Mouse (Mus musculus): ENCODE results near the gene Nfkb1. TPM values are rescaled to one million over a fixed set of nuclear protein-coding genes. Genes with fewer than 3 reads are reported as not detected.

Nfkb1 gene
- polyA plus RNA-seq, 1 experiment from 2014 or later = 25.4 TPM

- Histone ChIP-seq H3K4me1 (ENCODE audit: control insufficient read depth, insufficient read depth, low read length) (no peaks in the 10 kb centered on the region), H3K36me3 (ENCODE audit: control insufficient read depth, insufficient read depth, low read length) (peaks cover 14% of the 10 kb centered on the region), H3K27me3 (replicated peaks; ENCODE audit: control insufficient read depth, insufficient read depth, low read length) (no peaks in the 10 kb centered on the region), H3K4me2 (ENCODE audit: low read depth, low read length) (no peak overlapping the region), H3K9me3 (ENCODE audit: control insufficient read depth, low read length) (no peaks in the 10 kb centered on the region), H3K27ac (replicated peaks; ENCODE audit: low read depth, low read length) (no peak overlapping the region), H3K4me3 (ENCODE audit: low read depth, low read length) (no peak overlapping the region), H3K9ac (ENCODE audit: low read depth, low read length) (no peak overlapping the region)
- ATAC-seq (ENCODE audit: low read depth) (no peak), DNase-seq (ENCODE audit: low spot score) (no peak)
- WGBS = 78% methylated on average over 14 of the region's 14 CpGs
These were observed 55.5 kb downstream of the Nfkb1 start for GRCm38 (mm10) chr3:135635646-135636434.

GRCm38 (mm10) chr3:135635030-135635429 is 56.3 kb downstream of the Nfkb1 start:
- Histone ChIP-seq H3K4me1 (ENCODE audit: control insufficient read depth, insufficient read depth, low read length) (no peaks in the 10 kb centered on the region), H3K4me3 (ENCODE audit: low read depth, low read length) (no peak overlapping the region), H3K36me3 (ENCODE audit: control insufficient read depth, insufficient read depth, low read length) (peaks cover 6% of the 10 kb centered on the region; the same call in 1 of the 2 replicates), H3K27ac (replicated peaks; ENCODE audit: low read depth, low read length) (no peak overlapping the region), H3K27me3 (replicated peaks; ENCODE audit: control insufficient read depth, insufficient read depth, low read length) (no peaks in the 10 kb centered on the region), H3K9me3 (ENCODE audit: control insufficient read depth, low read length) (no peaks in the 10 kb centered on the region), H3K9ac (ENCODE audit: low read depth, low read length) (no peak overlapping the region), H3K4me2 (ENCODE audit: low read depth, low read length) (no peak overlapping the region)
- DNase-seq (ENCODE audit: low spot score) = no peak
- WGBS = 97% methylated on average over 1 of the region's 1 CpGs
- ATAC-seq (ENCODE audit: low read depth) = no peak

- Histone ChIP-seq H3K36me3 (ENCODE audit: control insufficient read depth, insufficient read depth, low read length) (0 out of 2 replicates have a peak, but pooled peaks cover 4% of the 10 kb centered on the region), H3K27me3 (replicated peaks; ENCODE audit: control insufficient read depth, insufficient read depth, low read length) (no peaks in the 10 kb centered on the region), H3K4me3 (ENCODE audit: low read depth, low read length) (no peak overlapping the region), H3K9me3 (ENCODE audit: control insufficient read depth, low read length) (no peaks in the 10 kb centered on the region), H3K9ac (ENCODE audit: low read depth, low read length) (no peak overlapping the region), H3K4me2 (ENCODE audit: low read depth, low read length) (no peak overlapping the region), H3K4me1 (ENCODE audit: control insufficient read depth, insufficient read depth, low read length) (no peaks in the 10 kb centered on the region), H3K27ac (replicated peaks; ENCODE audit: low read depth, low read length) (no peak overlapping the region)
- WGBS = 86% methylated on average over 3 of the region's 3 CpGs
- no peak for DNase-seq (ENCODE audit: low spot score)
- ATAC-seq (ENCODE audit: low read depth) = no peak
These were observed 57.1 kb downstream of the Nfkb1 start for GRCm38 (mm10) chr3:135634275-135634674.

- no peak overlapping the region for H3K9ac ChIP-seq (ENCODE audit: low read depth, low read length)
- DNase-seq (ENCODE audit: low spot score) (no peak), ATAC-seq (ENCODE audit: low read depth) (no peak)
- 46% methylated on average over 4 of the region's 4 CpGs for WGBS
- no peaks in the 10 kb centered on the region for H3K27me3 ChIP-seq (replicated peaks; ENCODE audit: control insufficient read depth, insufficient read depth, low read length)
- H3K36me3 ChIP-seq (ENCODE audit: control insufficient read depth, insufficient read depth, low read length) = 0 out of 2 replicates have a peak, but pooled peaks cover 12% of the 10 kb centered on the region
- no peak overlapping the region for H3K4me3 ChIP-seq (ENCODE audit: low read depth, low read length)
- H3K27ac ChIP-seq (replicated peaks; ENCODE audit: low read depth, low read length) = no peak overlapping the region
- H3K4me1 ChIP-seq (ENCODE audit: control insufficient read depth, insufficient read depth, low read length) = no peaks in the 10 kb centered on the region
- H3K9me3 ChIP-seq (ENCODE audit: control insufficient read depth, low read length) = no peaks in the 10 kb centered on the region
- H3K4me2 ChIP-seq (ENCODE audit: low read depth, low read length) = no peak overlapping the region
These were observed 59.5 kb downstream of the Nfkb1 start for GRCm38 (mm10) chr3:135631856-135632255.

GRCm38 (mm10) chr3:135631096-135631457 is 60.3 kb downstream of the Nfkb1 start:
- Histone ChIP-seq H3K9me3 (ENCODE audit: control insufficient read depth, low read length) (no peaks in the 10 kb centered on the region), H3K4me1 (ENCODE audit: control insufficient read depth, insufficient read depth, low read length) (no peaks in the 10 kb centered on the region), H3K27ac (replicated peaks; ENCODE audit: low read depth, low read length) (no peak overlapping the region), H3K9ac (ENCODE audit: low read depth, low read length) (no peak overlapping the region), H3K36me3 (ENCODE audit: control insufficient read depth, insufficient read depth, low read length) (peaks cover 17% of the 10 kb centered on the region; the same call in 1 of the 2 replicates), H3K4me2 (ENCODE audit: low read depth, low read length) (no peak overlapping the region), H3K27me3 (replicated peaks; ENCODE audit: control insufficient read depth, insufficient read depth, low read length) (no peaks in the 10 kb centered on the region), H3K4me3 (ENCODE audit: low read depth, low read length) (no peak overlapping the region)
- DNase-seq (ENCODE audit: low spot score) (peak; percentile 30), ATAC-seq (ENCODE audit: low read depth) (no peak)
- 64% methylated on average over 10 of the region's 10 CpGs for WGBS

- Histone ChIP-seq H3K4me1 (ENCODE audit: control insufficient read depth, insufficient read depth, low read length) (no peaks in the 10 kb centered on the region), H3K27ac (replicated peaks; ENCODE audit: low read depth, low read length) (no peak overlapping the region), H3K4me3 (ENCODE audit: low read depth, low read length) (no peak overlapping the region), H3K9ac (ENCODE audit: low read depth, low read length) (no peak overlapping the region), H3K4me2 (ENCODE audit: low read depth, low read length) (no peak overlapping the region), H3K27me3 (replicated peaks; ENCODE audit: control insufficient read depth, insufficient read depth, low read length) (no peaks in the 10 kb centered on the region), H3K9me3 (ENCODE audit: control insufficient read depth, low read length) (no peaks in the 10 kb centered on the region), H3K36me3 (ENCODE audit: control insufficient read depth, insufficient read depth, low read length) (peaks cover 18% of the 10 kb centered on the region; the same call in 1 of the 2 replicates)
- ATAC-seq (ENCODE audit: low read depth) (no peak), DNase-seq (ENCODE audit: low spot score) (no peak)
- WGBS = 73% methylated on average over 21 of the region's 21 CpGs
These were observed 60.8 kb downstream of the Nfkb1 start for GRCm38 (mm10) chr3:135630430-135631095.

GRCm38 (mm10) chr3:135629830-135630355 is 61.5 kb downstream of the Nfkb1 start:
- H3K9me3 ChIP-seq (ENCODE audit: control insufficient read depth, low read length) = no peaks in the 10 kb centered on the region

GRCm38 (mm10) chr3:135628706-135629169 is 62.6 kb downstream of the Nfkb1 start:
- Histone ChIP-seq H3K4me3 (ENCODE audit: low read depth, low read length) (no peak overlapping the region), H3K9me3 (ENCODE audit: control insufficient read depth, low read length) (no peaks in the 10 kb centered on the region), H3K27ac (replicated peaks; ENCODE audit: low read depth, low read length) (no peak overlapping the region), H3K4me2 (ENCODE audit: low read depth, low read length) (no peak overlapping the region), H3K27me3 (replicated peaks; ENCODE audit: control insufficient read depth, insufficient read depth, low read length) (no peaks in the 10 kb centered on the region), H3K4me1 (ENCODE audit: control insufficient read depth, insufficient read depth, low read length) (no peaks in the 10 kb centered on the region), H3K36me3 (ENCODE audit: control insufficient read depth, insufficient read depth, low read length) (peaks cover 34% of the 10 kb centered on the region), H3K9ac (ENCODE audit: low read depth, low read length) (no peak overlapping the region)
- 63% methylated on average over 9 of the region's 9 CpGs for WGBS
- DNase-seq (ENCODE audit: low spot score) (peak; percentile 57), ATAC-seq (ENCODE audit: low read depth) (peak; percentile 31; the same call in 1 of the 2 replicates)

More at GRCm38 (mm10) chr3:135629830-135630355, 61.5 kb downstream of the Nfkb1 start:
- no peaks in the 10 kb centered on the region for H3K27me3 ChIP-seq (replicated peaks; ENCODE audit: control insufficient read depth, insufficient read depth, low read length)
- 88% methylated on average over 4 of the region's 4 CpGs for WGBS
- peaks cover 25% of the 10 kb centered on the region; the same call in 1 of the 2 replicates for H3K36me3 ChIP-seq (ENCODE audit: control insufficient read depth, insufficient read depth, low read length)
- no peak overlapping the region for H3K9ac ChIP-seq (ENCODE audit: low read depth, low read length)
- no peak overlapping the region for H3K27ac ChIP-seq (replicated peaks; ENCODE audit: low read depth, low read length)
- H3K4me3 ChIP-seq (ENCODE audit: low read depth, low read length) = no peak overlapping the region
- H3K4me1 ChIP-seq (ENCODE audit: control insufficient read depth, insufficient read depth, low read length) = no peaks in the 10 kb centered on the region
- ATAC-seq (ENCODE audit: low read depth) (no peak), DNase-seq (ENCODE audit: low spot score) (no peak)
- H3K4me2 ChIP-seq (ENCODE audit: low read depth, low read length) = no peak overlapping the region
